Mouse (Mus musculus) lung, embryonic 15.5 days (tissue): ENCODE data around the gene Smoc1. TPM values are rescaled to one million over a fixed set of nuclear protein-coding genes. Genes with fewer than 3 reads are reported as not detected.

Source experiments
- ATAC-seq: fragments of 200-750 bp; cut with Nextera tagmentation; 2 replicates; pipeline ENCODE4 v1.8.0; 2017; ENCODE audit warnings: moderate number of reproducible peaks, borderline replicate concordance; ENCODE audit not compliant: low FRiP score, low TSS enrichment; ENCODE audit errors: extremely low read depth
- H3K27ac ChIP-seq: fragments of 300-500 bp; sonication (generic); 2 replicates; pipeline ENCODE4 v1.5.1; 2015; ENCODE audit warnings: moderate library complexity, mild to moderate bottlenecking, inconsistent platforms
- H3K27me3 ChIP-seq: fragments of 300-500 bp; sonication (generic); 2 replicates; pipeline ENCODE4 v1.6.1; 2015; ENCODE audit warnings: inconsistent platforms
- H3K36me3 ChIP-seq: fragments of 300-500 bp; sonication (generic); 2 replicates; pipeline ENCODE4 v1.6.1; 2015; ENCODE audit warnings: inconsistent platforms
- H3K4me1 ChIP-seq: fragments of 300-500 bp; sonication (generic); 2 replicates; pipeline ENCODE4 v1.6.1; 2015; ENCODE audit warnings: inconsistent platforms
- H3K4me2 ChIP-seq: fragments of 300-500 bp; sonication (generic); 2 replicates; pipeline ENCODE4 v1.6.1; 2015; ENCODE audit warnings: inconsistent platforms, mild to moderate bottlenecking, moderate library complexity
- H3K4me3 ChIP-seq: fragments of 300-500 bp; sonication (generic); 2 replicates; pipeline ENCODE4 v1.5.1; 2015; ENCODE audit warnings: mild to moderate bottlenecking, inconsistent platforms
- H3K9ac ChIP-seq: fragments of 300-500 bp; sonication (generic); 2 replicates; pipeline ENCODE4 v1.6.1; 2015; ENCODE audit warnings: inconsistent platforms
- H3K9me3 ChIP-seq: fragments of 300-500 bp; sonication (generic); 2 replicates; pipeline ENCODE4 v1.6.1; 2016; ENCODE audit warnings: inconsistent platforms
- WGBS: fragments of 180-500 bp; shearing (Covaris S2); methylation state at CpG from one replicate; pipeline ENCODE4 v1.1.7; 2015; 5-methylcytosine and 5-hydroxymethylcytosine counted together
- polyA plus RNA-seq: library from polyadenylated mRNA; unstranded; fragments of >200 nt; fragmentation: Nextera tagmentation; extraction: Ambion mirVana; gene quantifications from 2 replicates; pipeline ENCODE4 v1.2.1, GENCODE M21; 2015

Smoc1 gene
- polyA plus RNA-seq, 1 experiment from 2014 or later = 1.3 TPM

DNA sequence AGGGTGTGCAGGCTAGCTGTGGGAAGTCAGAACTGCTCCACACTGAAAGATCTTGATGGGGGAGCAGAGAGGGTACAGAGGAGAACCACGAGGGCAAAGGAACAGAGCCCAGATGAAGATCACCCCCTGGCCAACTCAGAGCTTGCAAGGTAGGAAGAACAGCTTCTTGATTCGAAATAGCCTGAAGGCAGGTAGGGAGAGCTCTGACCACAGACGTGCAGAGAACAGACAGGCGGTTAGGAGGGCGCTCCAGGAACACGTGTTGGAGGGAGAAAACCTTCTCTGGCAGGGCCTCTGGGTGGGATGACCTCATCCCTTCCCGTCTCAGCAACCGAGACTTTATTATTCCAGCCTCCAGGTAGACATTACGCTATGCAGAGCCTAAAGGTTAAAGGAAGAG, 148.6 kb downstream of the Smoc1 start:
- no peaks in the 10 kb centered on the region for H3K4me1 ChIP-seq
- H3K9ac ChIP-seq = no peak overlapping the region
- no peak overlapping the region for H3K27ac ChIP-seq
- ATAC-seq = no peak
- H3K36me3 ChIP-seq = no peaks in the 10 kb centered on the region
- H3K27me3 ChIP-seq = no peaks in the 10 kb centered on the region
- 51% methylated on average over 9 of the region's 9 CpGs for WGBS
- no peak overlapping the region for H3K4me2 ChIP-seq
- no peaks in the 10 kb centered on the region for H3K9me3 ChIP-seq
- H3K4me3 ChIP-seq = no peak overlapping the region

DNA sequence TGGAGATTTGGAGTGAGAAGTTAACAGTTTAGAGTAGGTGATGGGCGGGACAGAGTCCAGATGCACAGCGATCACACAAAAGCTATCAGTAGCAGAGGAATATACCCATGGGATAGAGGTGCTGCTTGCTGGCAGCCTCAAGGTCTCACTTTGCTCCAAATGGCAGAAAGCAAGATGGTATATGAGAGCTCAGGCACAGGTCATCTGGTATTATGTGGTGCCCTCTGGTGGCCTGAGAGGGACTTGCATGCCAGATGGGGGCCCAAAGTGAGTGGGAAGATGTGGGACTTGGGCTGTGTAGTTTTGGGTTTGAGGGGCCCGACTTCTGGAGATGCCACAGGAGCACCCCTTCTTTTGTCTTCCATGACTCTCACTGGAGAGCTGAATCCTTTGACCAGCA, 155.5 kb downstream of the Smoc1 start:
- no peaks in the 10 kb centered on the region for H3K4me1 ChIP-seq
- 61% methylated on average over 3 of the region's 3 CpGs for WGBS
- no peak overlapping the region for H3K4me2 ChIP-seq
- no peak overlapping the region for H3K27ac ChIP-seq
- no peaks in the 10 kb centered on the region for H3K9me3 ChIP-seq
- no peaks in the 10 kb centered on the region for H3K36me3 ChIP-seq
- H3K9ac ChIP-seq = no peak overlapping the region
- H3K27me3 ChIP-seq = no peaks in the 10 kb centered on the region
- ATAC-seq = no peak
- H3K4me3 ChIP-seq = no peak overlapping the region

DNA sequence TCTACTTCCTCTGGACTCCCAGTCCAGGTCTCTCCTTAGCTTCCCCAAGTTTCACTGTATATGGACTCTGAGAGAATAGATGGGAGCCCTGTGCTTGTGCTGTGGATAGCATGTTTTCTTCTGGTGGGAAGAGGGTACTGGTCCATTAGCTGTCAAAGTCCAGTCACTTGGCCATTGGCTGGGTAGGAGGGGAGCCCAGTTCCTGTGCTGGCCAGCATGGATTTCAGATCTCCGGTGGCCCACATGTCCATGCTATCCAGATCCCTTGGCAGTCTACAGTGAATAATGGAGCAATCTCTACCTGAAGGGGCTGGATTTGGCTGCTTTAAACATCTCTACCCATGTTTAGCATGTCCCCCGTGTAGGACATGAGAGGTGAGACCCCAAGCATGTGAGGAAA, 158.4 kb downstream of the Smoc1 start:
- Histone ChIP-seq H3K27me3 (no peaks in the 10 kb centered on the region), H3K27ac (no peak overlapping the region), H3K4me3 (no peak overlapping the region), H3K4me1 (no peaks in the 10 kb centered on the region), H3K9me3 (no peaks in the 10 kb centered on the region), H3K36me3 (no peaks in the 10 kb centered on the region), H3K4me2 (no peak overlapping the region), H3K9ac (no peak overlapping the region)
- no peak for ATAC-seq
- WGBS = 72% methylated on average over 2 of the region's 2 CpGs

DNA sequence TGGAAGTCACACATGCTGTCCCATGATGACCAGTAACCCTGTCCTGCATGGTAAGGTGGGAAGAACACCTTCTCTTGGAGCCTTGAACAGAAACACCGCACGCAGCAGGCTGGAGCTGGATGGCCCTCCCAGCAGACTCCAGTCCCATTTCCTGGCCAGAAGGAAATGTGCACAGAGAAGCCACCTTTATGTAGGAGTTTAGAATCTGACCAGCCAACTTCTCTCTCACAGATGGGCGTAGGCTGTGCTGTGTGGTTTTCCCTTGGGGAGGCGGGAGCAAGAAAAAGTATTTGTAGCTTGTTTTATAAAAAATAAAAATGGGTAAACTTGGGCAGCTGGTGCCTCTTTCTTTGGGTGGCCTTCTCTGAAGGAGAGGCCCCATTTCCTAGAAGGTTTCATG, 159.5 kb downstream of the Smoc1 start:
- no peaks in the 10 kb centered on the region for H3K4me1 ChIP-seq
- H3K4me3 ChIP-seq = no peak overlapping the region
- no peaks in the 10 kb centered on the region for H3K36me3 ChIP-seq
- H3K9ac ChIP-seq = no peak overlapping the region
- ATAC-seq = no peak
- H3K9me3 ChIP-seq = no peaks in the 10 kb centered on the region
- H3K4me2 ChIP-seq = no peak overlapping the region
- no peak overlapping the region for H3K27ac ChIP-seq
- H3K27me3 ChIP-seq = no peaks in the 10 kb centered on the region
- 80% methylated on average over 4 of the region's 4 CpGs for WGBS

DNA sequence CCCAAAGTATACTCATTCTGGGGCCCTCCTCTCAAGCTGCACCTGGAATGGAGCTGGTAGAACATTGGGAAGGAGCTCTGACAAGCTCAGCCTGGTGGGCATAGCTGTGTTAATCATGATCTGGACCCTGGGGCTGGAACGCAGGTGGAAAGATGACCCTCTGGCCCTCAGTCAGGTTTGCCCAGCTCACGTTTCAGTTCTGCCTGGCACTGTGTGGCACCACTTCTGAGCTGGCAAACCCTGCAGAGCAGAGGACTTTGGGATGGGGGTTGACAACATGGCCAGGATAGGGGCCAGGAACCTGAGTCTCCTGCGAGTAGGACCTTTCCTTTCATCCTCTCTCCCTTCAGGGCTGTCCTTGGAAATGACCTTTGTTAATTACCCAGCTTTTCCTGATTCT, 160.1 kb downstream of the Smoc1 start:
- no peaks in the 10 kb centered on the region for H3K27me3 ChIP-seq
- ATAC-seq = no peak
- H3K9ac ChIP-seq = no peak overlapping the region
- no peak overlapping the region for H3K4me3 ChIP-seq
- H3K9me3 ChIP-seq = no peaks in the 10 kb centered on the region
- no peaks in the 10 kb centered on the region for H3K36me3 ChIP-seq
- H3K4me2 ChIP-seq = no peak overlapping the region
- H3K4me1 ChIP-seq = no peaks in the 10 kb centered on the region
- no peak overlapping the region for H3K27ac ChIP-seq
- WGBS = 81% methylated on average over 3 of the region's 3 CpGs

DNA sequence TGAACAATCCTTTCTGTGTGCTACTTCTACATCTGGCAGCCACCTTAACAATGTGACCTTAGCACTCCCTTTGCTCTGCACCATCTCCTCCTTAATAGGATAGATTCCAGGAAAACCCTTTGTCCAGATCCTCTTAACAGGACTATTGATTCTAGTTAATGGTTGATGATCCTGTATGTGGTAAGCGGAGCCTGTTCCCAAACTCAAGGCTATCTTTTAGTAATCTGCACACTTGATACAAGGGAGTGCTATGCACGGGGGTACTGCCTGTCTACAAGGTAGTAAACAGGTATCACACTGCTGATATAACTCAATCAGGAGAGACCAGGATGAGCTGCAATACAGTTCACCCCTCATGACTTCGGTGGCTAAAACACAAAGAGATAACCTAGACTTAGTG, 161.8 kb downstream of the Smoc1 start:
- Histone ChIP-seq H3K4me3 (no peak overlapping the region), H3K27ac (no peak overlapping the region), H3K4me1 (no peaks in the 10 kb centered on the region), H3K36me3 (no peaks in the 10 kb centered on the region), H3K4me2 (no peak overlapping the region), H3K9ac (no peak overlapping the region), H3K27me3 (no peaks in the 10 kb centered on the region), H3K9me3 (no peaks in the 10 kb centered on the region)
- ATAC-seq = no peak
- 69% methylated on average over 3 of the region's 3 CpGs for WGBS

DNA sequence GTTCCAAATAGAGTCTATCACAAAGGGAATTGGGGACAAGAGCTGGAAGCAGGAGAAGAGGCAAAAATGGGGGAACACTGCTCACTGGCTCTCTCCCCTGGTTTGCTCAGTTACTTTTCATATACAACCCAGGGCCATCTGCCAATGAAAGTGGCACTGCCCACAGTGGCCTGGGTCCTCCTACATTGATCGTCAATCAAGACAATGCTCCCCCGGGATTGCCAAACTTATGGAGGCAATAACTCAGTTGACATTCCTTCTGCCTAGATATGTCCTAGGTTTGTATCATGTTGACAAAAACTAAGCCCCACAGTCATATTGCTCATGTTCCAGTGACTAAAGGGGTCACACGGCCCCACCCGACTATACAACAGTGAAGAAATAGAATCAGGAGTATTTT, 162.4 kb downstream of the Smoc1 start:
- no peak for ATAC-seq
- Histone ChIP-seq H3K4me1 (no peaks in the 10 kb centered on the region), H3K4me3 (no peak overlapping the region), H3K36me3 (no peaks in the 10 kb centered on the region), H3K4me2 (no peak overlapping the region), H3K9ac (no peak overlapping the region), H3K27ac (no peak overlapping the region), H3K9me3 (no peaks in the 10 kb centered on the region), H3K27me3 (no peaks in the 10 kb centered on the region)
- 92% methylated on average over 4 of the region's 4 CpGs for WGBS

DNA sequence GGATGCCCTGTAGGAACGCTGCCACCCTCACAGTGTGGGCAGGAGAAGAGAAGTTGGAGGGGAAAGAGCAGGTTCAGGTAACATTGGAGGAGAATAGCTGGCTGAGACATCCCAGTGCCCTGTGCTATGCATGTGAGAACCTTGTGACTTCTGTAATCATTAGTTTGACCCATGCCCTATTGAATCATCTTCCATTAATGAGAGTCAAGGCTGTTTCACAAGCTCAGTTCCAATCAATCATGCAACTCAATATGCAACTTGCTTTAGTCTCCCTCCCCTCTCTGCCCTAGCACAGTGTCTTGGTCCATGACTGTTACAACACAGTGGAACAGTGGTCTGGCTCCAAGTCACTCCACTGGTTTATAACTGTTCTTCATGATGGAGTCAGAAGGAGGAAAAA, 163.0 kb downstream of the Smoc1 start:
- Histone ChIP-seq H3K9ac (no peak overlapping the region), H3K27ac (no peak overlapping the region), H3K36me3 (no peaks in the 10 kb centered on the region), H3K4me1 (no peaks in the 10 kb centered on the region), H3K27me3 (no peaks in the 10 kb centered on the region), H3K9me3 (no peaks in the 10 kb centered on the region), H3K4me3 (no peak overlapping the region), H3K4me2 (no peak overlapping the region)
- ATAC-seq = no peak
- WGBS = 71% methylated on average over 1 of the region's 1 CpGs

DNA sequence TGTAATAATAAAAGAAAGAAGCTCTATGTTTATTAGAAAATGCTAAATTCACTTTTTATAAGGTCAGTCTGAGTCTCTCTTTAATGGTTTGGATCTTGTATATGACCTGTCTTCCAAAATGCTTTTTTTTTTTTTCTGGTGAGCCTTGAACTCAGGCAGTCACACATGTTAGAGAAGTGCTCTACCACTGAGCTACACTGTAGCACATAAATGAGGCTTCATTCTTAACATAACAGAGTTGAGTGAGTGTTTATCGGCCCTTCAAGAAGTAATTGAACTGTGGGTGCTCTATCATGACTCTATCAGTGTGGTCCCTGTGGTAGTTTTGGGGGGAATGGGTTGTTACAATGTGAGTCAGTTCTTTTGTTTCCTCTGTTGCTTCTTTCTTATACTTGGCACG, 167.4 kb downstream of the Smoc1 start:
- ATAC-seq = no peak
- no peak overlapping the region for H3K9ac ChIP-seq
- no peak overlapping the region for H3K27ac ChIP-seq
- no peaks in the 10 kb centered on the region for H3K9me3 ChIP-seq
- no peak overlapping the region for H3K4me2 ChIP-seq
- H3K4me1 ChIP-seq = no peaks in the 10 kb centered on the region
- H3K27me3 ChIP-seq = no peaks in the 10 kb centered on the region
- H3K4me3 ChIP-seq = no peak overlapping the region
- no peaks in the 10 kb centered on the region for H3K36me3 ChIP-seq
- WGBS = 70% methylated on average over 2 of the region's 2 CpGs

DNA sequence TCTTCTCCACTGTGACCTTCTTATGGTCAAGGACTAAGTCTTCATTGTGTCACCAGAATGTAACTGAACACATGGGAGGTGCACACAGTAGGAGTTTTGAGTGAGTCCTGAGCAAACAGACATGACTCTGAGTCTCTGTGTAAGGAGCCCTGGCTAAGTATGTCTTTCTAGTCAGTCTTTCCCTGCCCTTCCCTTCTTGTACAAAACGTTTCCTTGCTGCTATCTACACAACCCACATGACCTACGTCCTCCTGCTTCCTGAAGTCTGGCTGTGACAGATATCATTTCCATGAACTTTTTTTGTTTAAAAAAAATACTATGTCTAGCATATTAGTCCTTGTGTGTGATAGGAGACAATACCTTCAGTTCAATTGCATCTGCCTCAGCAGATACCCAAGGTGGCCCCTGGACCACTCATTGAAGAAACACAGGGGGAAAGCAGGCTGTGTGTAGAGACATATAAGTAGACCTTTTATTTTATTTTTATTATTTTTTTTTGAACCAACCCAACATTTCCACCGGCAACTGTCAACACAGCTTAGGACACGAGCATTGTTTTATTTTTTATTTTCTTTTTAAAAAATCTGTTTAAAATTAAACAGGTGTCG, 171.0 kb downstream of the Smoc1 start:
- Histone ChIP-seq H3K36me3 (no peaks in the 10 kb centered on the region), H3K4me2 (no peak overlapping the region), H3K27me3 (no peaks in the 10 kb centered on the region), H3K9me3 (no peaks in the 10 kb centered on the region), H3K9ac (no peak overlapping the region), H3K4me3 (no peak overlapping the region), H3K27ac (no peak overlapping the region), H3K4me1 (no peaks in the 10 kb centered on the region)
- ATAC-seq = no peak
- 57% methylated on average over 5 of the region's 5 CpGs for WGBS

DNA sequence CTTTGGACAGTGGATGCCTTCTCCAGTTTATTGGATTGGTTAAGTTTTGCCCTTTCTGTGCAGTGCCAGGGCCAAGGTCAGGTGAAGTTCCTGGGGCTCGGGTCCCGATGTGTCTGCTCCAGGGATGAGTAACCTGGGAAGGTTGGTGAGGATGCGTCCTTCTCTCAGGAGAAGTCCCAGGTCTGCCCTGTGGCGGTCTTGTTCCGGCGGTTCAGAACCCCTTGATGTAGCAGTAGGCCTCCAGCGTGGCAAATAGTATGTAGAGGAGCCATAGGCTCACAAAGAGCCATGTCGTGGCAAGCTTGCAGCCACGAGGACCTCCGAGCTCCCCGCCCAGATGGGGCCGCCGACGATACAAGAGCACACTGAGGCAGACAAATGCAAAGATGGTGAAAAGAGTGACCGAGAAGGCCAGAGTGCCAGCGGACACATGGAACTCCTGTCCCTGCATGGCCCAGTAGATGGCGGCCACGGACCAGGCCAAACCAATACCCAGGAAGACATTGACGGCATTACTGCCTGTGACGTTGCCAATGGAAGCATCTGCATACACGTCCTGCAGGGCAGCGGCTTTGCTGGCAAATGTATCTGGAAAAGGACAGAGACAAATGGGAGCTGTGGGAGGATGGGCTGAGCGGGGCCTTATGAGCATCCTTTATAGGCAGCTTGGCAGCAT, 172.8 kb downstream of the Smoc1 start:
- Histone ChIP-seq H3K9ac (no peak overlapping the region), H3K9me3 (no peaks in the 10 kb centered on the region), H3K36me3 (no peaks in the 10 kb centered on the region), H3K4me1 (no peaks in the 10 kb centered on the region), H3K4me2 (no peak overlapping the region), H3K27ac (no peak overlapping the region), H3K4me3 (no peak overlapping the region), H3K27me3 (no peaks in the 10 kb centered on the region)
- 27% methylated on average over 23 of the region's 23 CpGs for WGBS
- ATAC-seq = peak; percentile 67; the same call in 1 of the 2 replicates

DNA sequence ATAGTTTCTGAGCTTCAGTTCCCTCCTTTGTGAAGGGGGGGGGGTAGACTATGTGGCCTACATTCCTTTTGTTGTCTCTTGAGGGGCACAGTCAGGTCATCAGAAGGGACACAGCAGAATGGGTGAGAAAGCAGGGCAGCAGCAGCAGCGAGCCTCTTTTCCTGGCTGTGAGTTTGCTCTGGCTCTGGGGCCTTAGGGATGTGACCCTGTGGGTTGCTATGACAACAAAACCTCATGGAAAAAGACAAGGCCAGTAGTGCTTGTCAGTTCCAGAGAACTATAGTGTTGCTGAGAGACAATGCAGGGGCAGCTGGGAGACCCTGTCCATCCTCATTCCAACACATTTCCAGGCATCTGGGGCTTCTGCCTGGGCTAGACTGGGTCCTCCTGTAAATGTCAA, 176.6 kb downstream of the Smoc1 start:
- no peak for ATAC-seq
- no peaks in the 10 kb centered on the region for H3K27me3 ChIP-seq
- 17% methylated on average over 1 of the region's 1 CpGs for WGBS
- H3K4me1 ChIP-seq = no peaks in the 10 kb centered on the region
- no peaks in the 10 kb centered on the region for H3K9me3 ChIP-seq
- no peak overlapping the region for H3K4me3 ChIP-seq
- no peak overlapping the region for H3K4me2 ChIP-seq
- H3K9ac ChIP-seq = no peak overlapping the region
- no peak overlapping the region for H3K27ac ChIP-seq
- no peaks in the 10 kb centered on the region for H3K36me3 ChIP-seq
